ENCODE assay signal across 8 mouse cellular contexts in the genomic region with DNA sequence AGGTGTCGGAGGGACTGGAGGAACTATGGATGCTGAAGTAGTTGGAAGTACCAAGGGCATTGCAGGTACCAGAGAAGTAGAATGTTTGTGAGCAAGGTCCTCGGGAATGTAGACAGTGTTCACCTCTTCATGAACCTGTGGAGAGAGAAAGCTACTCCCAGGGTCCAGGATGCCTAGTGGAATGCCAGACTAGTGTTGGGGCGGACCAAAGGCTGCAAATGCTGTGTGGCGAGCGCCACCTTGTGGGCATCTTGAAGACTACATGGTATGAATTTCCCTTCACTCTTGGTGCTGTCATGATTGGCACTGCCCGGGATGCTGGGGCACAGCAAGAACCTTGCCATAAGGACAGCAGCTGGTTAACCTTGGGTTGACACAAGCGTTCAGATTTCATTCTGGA. TPM values are rescaled to one million over a fixed set of nuclear protein-coding genes. Genes with fewer than 3 reads are reported as not detected.
DNase-seq lines count a peak whose midpoint lies in the region; ATAC-seq lines count a peak whose summit lies in the region.

No protein-coding gene starts in this region.

- peaks cover 95% of the 10 kb centered on the region for H3K27me3 ChIP-seq in kidney, embryonic 15.5 days
- peaks cover 98% of the 10 kb centered on the region for H3K27me3 ChIP-seq in limb, embryonic 12.5 days
- peaks cover 51% of the 10 kb centered on the region for H3K27me3 ChIP-seq in neural tube, embryonic 11.5 days (ENCODE audit: control insufficient read depth, insufficient read depth, low read length)

- H3K9me3 ChIP-seq in kidney, embryonic 15.5 days (replicated peaks): no peaks in the 10 kb centered on the region
- no peaks in the 10 kb centered on the region for H3K9me3 ChIP-seq in limb, embryonic 12.5 days
- no peaks in the 10 kb centered on the region for H3K9me3 ChIP-seq in neural tube, embryonic 11.5 days (ENCODE audit: control insufficient read depth, low read length)

- H3K4me3 ChIP-seq in kidney, embryonic 15.5 days (replicated peaks): no peak overlapping the region
- no peak overlapping the region for H3K4me3 ChIP-seq in limb, embryonic 12.5 days (replicated peaks)
- H3K4me3 ChIP-seq in neural tube, embryonic 11.5 days (ENCODE audit: low read depth, low read length): no peak overlapping the region

- DNase-seq in CD8-positive naive resting alpha-beta T cell, adult 2 months (ENCODE audit: low read depth in 2 of 2, low spot score in 2 of 2): peak; percentile 7 to 32
- peak; percentile 39 for DNase-seq in adrenal gland, adult 8-10 months
- DNase-seq in embryo, embryonic 10.5 days (ENCODE audit: low spot score): peak; percentile 92
- DNase-seq in gastrocnemius, postnatal 25 days: peak; percentile 30
- peak; percentile 86 for DNase-seq in neural tube, embryonic 11.5 days (ENCODE audit: low spot score)
- DNase-seq in thymus, postnatal 0 days (ENCODE audit: low spot score): peak; percentile 70

- no peak overlapping the region for H3K9ac ChIP-seq in kidney, embryonic 15.5 days
- H3K9ac ChIP-seq in limb, embryonic 12.5 days (replicated peaks): no peak overlapping the region
- H3K9ac ChIP-seq in neural tube, embryonic 11.5 days (ENCODE audit: low read length): no peak overlapping the region

- H3K4me2 ChIP-seq in kidney, embryonic 15.5 days: no peak overlapping the region
- H3K4me2 ChIP-seq in limb, embryonic 12.5 days: no peak overlapping the region
- no peak overlapping the region for H3K4me2 ChIP-seq in neural tube, embryonic 11.5 days (ENCODE audit: low read depth)

- H3K27ac ChIP-seq in kidney, embryonic 15.5 days: no peak overlapping the region
- no peak overlapping the region for H3K27ac ChIP-seq in limb, embryonic 12.5 days
- H3K27ac ChIP-seq in neural tube, embryonic 11.5 days (ENCODE audit: low read depth, low read length): no peak overlapping the region

- peak; percentile 23; the same call in 1 of the 2 replicates for ATAC-seq in kidney, embryonic 15.5 days (replicated peaks; ENCODE audit: low FRiP score)
- ATAC-seq in limb, embryonic 12.5 days (ENCODE audit: insufficient number of reproducible peaks, insufficient read depth, low FRiP score, low TSS enrichment, low read depth): peak; percentile 32; the same call in 1 of the 2 replicates
- ATAC-seq in neural tube, embryonic 11.5 days (ENCODE audit: insufficient read depth, low FRiP score, low TSS enrichment): peak; percentile 54; the same call in 1 of the 2 replicates

- WGBS in kidney, embryonic 15.5 days: 11% methylated on average over 7 of the region's 7 CpGs
- 12% methylated on average over 7 of the region's 7 CpGs for WGBS in limb, embryonic 12.5 days
- WGBS in neural tube, embryonic 11.5 days: 12% methylated on average over 7 of the region's 7 CpGs

- peaks cover 15% of the 10 kb centered on the region for H3K4me1 ChIP-seq in kidney, embryonic 15.5 days
- peaks cover 14% of the 10 kb centered on the region for H3K4me1 ChIP-seq in limb, embryonic 12.5 days (replicated peaks)
- H3K4me1 ChIP-seq in neural tube, embryonic 11.5 days (ENCODE audit: control insufficient read depth, insufficient read depth, low read length): peaks cover 12% of the 10 kb centered on the region

- H3K36me3 ChIP-seq in kidney, embryonic 15.5 days: no peaks in the 10 kb centered on the region
- no peaks in the 10 kb centered on the region for H3K36me3 ChIP-seq in limb, embryonic 12.5 days
- H3K36me3 ChIP-seq in neural tube, embryonic 11.5 days (ENCODE audit: control insufficient read depth, insufficient read depth, low read length): no peaks in the 10 kb centered on the region

RNA-seq across cellular contexts. Expression of a gene that starts 22.6 kb away (rescaled TPM):
- total RNA-seq in adrenal gland, adult 8-10 months (2022): 10 to 100 TPM; 28.1 to 57.4 (median 34.7) TPM
- total RNA-seq in gastrocnemius, postnatal 25 days (2021): not detected
- polyA plus RNA-seq in kidney, embryonic 15.5 days (2015; fragmentation: Nextera tagmentation; extraction: Ambion mirVana): 28.8 and 29.9 TPM in 2 replicates
- polyA plus RNA-seq in limb, embryonic 12.5 days (2016; fragmentation: Nextera tagmentation; extraction: Ambion mirVana): 0.15 TPM in 1 of 2 replicates, not detected in the other
- 0.97 and 1.8 TPM in 2 replicates for polyA plus RNA-seq in neural tube, embryonic 11.5 days (2014; fragmentation: Nextera tagmentation; extraction: Ambion mirVana)
- 0.57 and 0.82 TPM in 2 replicates for polyA plus RNA-seq in thymus, postnatal 0 days (2015; fragmentation: Nextera tagmentation; extraction: Ambion mirVana)

Comparison
In these comparisons a context has a peak if more than half of its experiments do, and no peak if none do; other contexts are left out.
1. DNase-seq: peak in every context shown above with its lines; median percentile 92 in embryo, embryonic 10.5 days; 86 in neural tube, embryonic 11.5 days; 70 in thymus, postnatal 0 days; 39 in adrenal gland, adult 8-10 months; 30 in gastrocnemius, postnatal 25 days; 20 in CD8-positive naive resting alpha-beta T cell, adult 2 months.
2. RNA of a gene that starts 22.6 kb away (polyA plus RNA-seq): 28.8 to 29.9 TPM in kidney, embryonic 15.5 days; 0.97 to 1.8 TPM in neural tube, embryonic 11.5 days, 0.57 to 0.82 TPM in thymus, postnatal 0 days and 0.15 TPM in limb, embryonic 12.5 days; every median in the first group is over 10 times any median in the second.
3. Peak in every context shown above with its lines, with median percentiles within 50 percentile points of each other: ATAC-seq.